Mouse (Mus musculus) liver, embryonic 14.5 days (tissue): ENCODE measurements around the gene Ankrd33.

Source experiments
- CTCF ChIP-seq: IDR thresholded peaks from 2 replicates; pipeline ENCODE4 v1.5.1; 2016; ENCODE audit warnings: antibody characterized with exemption, low read depth, control low read depth
- EP300 ChIP-seq: IDR thresholded peaks from 2 replicates; pipeline ENCODE4 v1.6.1; 2016; ENCODE audit warnings: antibody characterized with exemption, low read depth

DNA sequence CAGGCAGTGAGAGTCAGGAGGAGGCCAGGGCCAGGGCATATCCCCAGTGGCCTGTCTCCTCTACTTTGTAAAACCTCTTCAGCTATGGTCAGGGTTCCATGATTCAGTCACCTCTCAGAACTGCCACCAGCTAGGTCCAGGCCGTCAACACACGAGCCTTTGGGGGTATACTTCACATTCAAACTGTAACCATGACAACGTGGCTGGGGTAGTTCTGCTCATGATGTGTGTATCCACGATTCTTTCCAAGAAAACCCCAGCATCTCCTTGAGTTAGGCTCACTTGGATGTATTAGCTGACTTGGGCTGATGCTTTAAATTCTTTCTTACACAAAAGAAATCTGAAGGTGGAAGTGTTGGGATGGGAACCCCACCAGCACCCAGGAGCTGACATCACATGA, 27.3 kb upstream of the Ankrd33 start:
- no peak for TF ChIP-seq CTCF
- TF ChIP-seq EP300 = no peak
